Comparison of ENCODE assay signal across 25 mouse cellular contexts in the genomic region with DNA sequence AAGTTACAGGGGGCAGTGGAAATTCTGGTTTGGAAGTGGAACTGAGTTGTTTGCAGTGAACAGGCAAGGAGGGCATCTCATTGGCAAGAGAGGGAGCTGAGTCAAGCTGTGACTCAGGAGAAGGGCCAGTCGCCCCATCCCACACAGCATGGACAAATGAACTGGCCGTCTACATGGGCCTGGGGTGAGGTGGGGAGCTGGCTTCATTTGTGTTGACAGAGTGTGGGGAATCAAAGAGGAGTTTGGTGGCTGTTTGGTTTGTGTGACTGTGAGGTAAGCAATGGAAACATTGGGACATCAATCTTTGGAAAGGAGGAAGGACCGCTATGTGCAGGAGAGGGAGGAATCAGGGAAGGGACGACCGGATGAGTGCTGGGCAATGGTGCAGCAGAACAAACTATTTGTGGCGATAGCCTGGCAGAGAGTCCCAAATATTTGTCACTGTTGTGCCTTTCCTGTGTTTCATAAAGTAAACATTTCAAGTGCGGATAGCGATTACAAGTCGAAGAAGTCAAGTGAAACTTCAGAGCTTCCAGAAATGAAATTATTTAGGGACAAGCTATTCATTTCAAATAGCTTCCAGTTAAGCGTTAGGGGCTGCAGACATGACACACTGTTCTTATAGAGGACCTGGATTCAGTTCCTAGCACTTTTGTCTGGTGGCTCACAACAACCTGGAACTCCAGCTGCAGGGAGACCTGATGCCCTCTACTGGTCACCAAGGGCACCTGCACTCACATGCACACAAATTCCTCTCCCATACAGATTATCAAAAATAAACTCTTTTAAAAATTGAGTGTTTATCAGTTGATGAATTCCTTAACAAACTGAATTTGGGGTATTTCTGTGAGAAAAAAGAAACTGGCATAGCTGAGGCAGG. TPM values are rescaled to one million over a fixed set of nuclear protein-coding genes. Genes with fewer than 3 reads are reported as not detected.
A peak's percentile ranks its signal among the peaks of the same experiment; 100 is the strongest.
DNase-seq lines count a peak whose midpoint lies in the region; ATAC-seq and TF ChIP-seq lines count a peak whose summit lies in the region.
"Had no signal": no experiment of that assay in that cellular context is flagged by ENCODE, and none has a peak within 500 bp of the region (broad histone marks: within the 10 kb centered on the region; RNA-seq: fewer than 3 reads in every experiment).

No protein-coding gene starts in this region.

- no peak overlapping the region for H3K27ac ChIP-seq in forebrain, postnatal 0 days (ENCODE audit: low read depth, low read length)
- H3K27ac ChIP-seq in forebrain, embryonic 15.5 days (replicated peaks) = no peak overlapping the region
- H3K27ac ChIP-seq in layer of hippocampus, adult 2 months = no peak overlapping the region
- no peak overlapping the region for H3K27ac ChIP-seq in embryonic fibroblast, embryonic 13.5 days (ENCODE audit: insufficient read depth, low read length)
- H3K27ac ChIP-seq: embryonic facial prominence, embryonic 12.5 days; hindbrain, embryonic 14.5 days; midbrain, embryonic 13.5 days had no signal

- H3K4me1 ChIP-seq in forebrain, postnatal 0 days (ENCODE audit: insufficient read depth) = no peaks in the 10 kb centered on the region
- no peaks in the 10 kb centered on the region for H3K4me1 ChIP-seq in forebrain, embryonic 15.5 days
- no peaks in the 10 kb centered on the region for H3K4me1 ChIP-seq in embryonic fibroblast, embryonic 13.5 days (ENCODE audit: control insufficient read depth, insufficient read depth, low read length)

- DNase-seq in forebrain, postnatal 0 days = no peak
- DNase-seq in layer of hippocampus, adult 2 months (ENCODE audit: low spot score in 2 of 2) = no peak
- no peak for DNase-seq in layer of hippocampus, adult 11-12 months (ENCODE audit: low spot score)
- DNase-seq in 3T3-L1 (ENCODE audit: low read depth, low spot score) = peak; percentile 12
- no peak for DNase-seq in thymus, postnatal 14 days
- DNase-seq: adrenal gland, postnatal 14 days; cerebellum, adult 18-20 months; gastrocnemius, postnatal 10 days; heart, postnatal 14 days; kidney, adult 11 months; left cerebral cortex, postnatal 4 days; lung, adult 2 months; thymus, adult 2 months had no signal

- no peak overlapping the region for H3K4me3 ChIP-seq in forebrain, postnatal 0 days (ENCODE audit: low read depth, low read length)
- no peak overlapping the region for H3K4me3 ChIP-seq in forebrain, embryonic 15.5 days
- H3K4me3 ChIP-seq in layer of hippocampus, adult 2 months = no peak overlapping the region
- H3K4me3 ChIP-seq in embryonic fibroblast, embryonic 13.5 days (ENCODE audit: insufficient read depth, low read length) = no peak overlapping the region
- H3K4me3 ChIP-seq: embryonic facial prominence, embryonic 12.5 days; midbrain, embryonic 13.5 days had no signal

- H3K36me3 ChIP-seq in forebrain, postnatal 0 days (ENCODE audit: insufficient read depth) = no peaks in the 10 kb centered on the region
- no peaks in the 10 kb centered on the region for H3K36me3 ChIP-seq in forebrain, embryonic 15.5 days
- H3K36me3 ChIP-seq: embryonic facial prominence, embryonic 12.5 days; midbrain, embryonic 13.5 days had no signal

- H3K9me3 ChIP-seq in forebrain, postnatal 0 days (ENCODE audit: low read length) = no peaks in the 10 kb centered on the region
- no peaks in the 10 kb centered on the region for H3K9me3 ChIP-seq in forebrain, embryonic 15.5 days
- H3K9me3 ChIP-seq: embryonic facial prominence, embryonic 12.5 days; midbrain, embryonic 13.5 days had no signal

- ATAC-seq in forebrain, postnatal 0 days = no peak
- ATAC-seq in forebrain, embryonic 15.5 days (replicated peaks) = no peak
- ATAC-seq in monocyte, adult 5-6 weeks (replicated peaks; ENCODE audit: insufficient number of reproducible peaks, low FRiP score, low TSS enrichment, poor library complexity, severe bottlenecking) = no peak
- ATAC-seq: activated CD4-positive, CD25-positive, alpha-beta regulatory T cell, adult 4 months; midbrain, embryonic 13.5 days; Patski had no signal

- no peak overlapping the region for H3K4me2 ChIP-seq in forebrain, postnatal 0 days (ENCODE audit: low read depth)
- H3K4me2 ChIP-seq in forebrain, embryonic 15.5 days (replicated peaks) = no peak overlapping the region
- H3K4me2 ChIP-seq: embryonic facial prominence, embryonic 12.5 days; hindbrain, embryonic 14.5 days; midbrain, embryonic 13.5 days had no signal

- no peak overlapping the region for H3K9ac ChIP-seq in forebrain, postnatal 0 days
- H3K9ac ChIP-seq in forebrain, embryonic 15.5 days (replicated peaks) = no peak overlapping the region
- H3K9ac ChIP-seq: embryonic facial prominence, embryonic 12.5 days; hindbrain, embryonic 14.5 days; midbrain, embryonic 13.5 days had no signal

- TF ChIP-seq POLR2A in embryonic fibroblast, embryonic 13.5 days (IDR thresholded peaks at IDR 0.05; ENCODE audit: low read depth, low read length) = no peak

- WGBS in forebrain, postnatal 0 days = 94% methylated on average over 10 of the region's 10 CpGs
- 95% methylated on average over 10 of the region's 10 CpGs for WGBS in forebrain, embryonic 15.5 days

- H3K27me3 ChIP-seq in forebrain, postnatal 0 days (ENCODE audit: insufficient read depth, low read length) = no peaks in the 10 kb centered on the region
- H3K27me3 ChIP-seq in forebrain, embryonic 15.5 days = no peaks in the 10 kb centered on the region
- H3K27me3 ChIP-seq: Patski had no signal

- peak; percentile 17; the same call in 1 of the 2 replicates for TF ChIP-seq CTCF in forebrain, postnatal 0 days (IDR thresholded peaks at IDR 0.05; ENCODE audit: low read depth)
- peak; percentile 44 for TF ChIP-seq CTCF in layer of hippocampus, adult 2 months (conservative IDR thresholded peaks at IDR 0.05)
- peak; percentile 3; the same call in 1 of the 2 replicates for TF ChIP-seq CTCF in embryonic fibroblast, embryonic 13.5 days (IDR thresholded peaks at IDR 0.05; ENCODE audit: borderline replicate concordance, insufficient read depth, low read length)

RNA-seq across cellular contexts. Expression of gene Igfbp1, which starts 2.9 kb away (rescaled TPM):
- not detected in 2 replicates for total RNA-seq in forebrain, postnatal 0 days (2014; rRNA removed)
- not detected in 2 replicates for polyA plus RNA-seq in forebrain, postnatal 0 days (2015; fragmentation: Nextera tagmentation; extraction: Ambion mirVana)
- polyA plus RNA-seq in forebrain, embryonic 15.5 days (2015; fragmentation: Nextera tagmentation; extraction: Ambion mirVana) = 0.14 TPM in 1 of 2 replicates, not detected in the other
- under 1 TPM in 1 of 2 experiments, not detected in 1; 0.23 TPM for total RNA-seq in layer of hippocampus, adult 2 months (2021)
- not detected in 2 replicates for polyA plus RNA-seq in embryonic fibroblast, embryonic 13.5 days (2011; ENCODE audit: insufficient read length, low read depth, missing spikeins)
- not detected in 3 replicates for total RNA-seq in monocyte, adult 5-6 weeks (2017)
- total RNA-seq: CH12.LX; common myeloid progenitor, adult 5-6 weeks; heart, postnatal 14 days; megakaryocyte progenitor cell, adult 5-6 weeks had no signal
- polyA plus RNA-seq: activated CD4-positive, CD25-positive, alpha-beta regulatory T cell, adult 4 months; hindbrain, embryonic 14.5 days had no signal

RNA-seq across cellular contexts. Expression of gene Gm11985, which starts 6.3 kb away (rescaled TPM):
- total RNA-seq in forebrain, postnatal 0 days (2014; rRNA removed) = not detected in 2 replicates
- polyA plus RNA-seq in forebrain, postnatal 0 days (2015; fragmentation: Nextera tagmentation; extraction: Ambion mirVana) = not detected in 2 replicates
- not detected in 2 replicates for polyA plus RNA-seq in forebrain, embryonic 15.5 days (2015; fragmentation: Nextera tagmentation; extraction: Ambion mirVana)
- not detected for total RNA-seq in layer of hippocampus, adult 2 months (2021)
- not detected in 2 replicates for polyA plus RNA-seq in embryonic fibroblast, embryonic 13.5 days (2011; ENCODE audit: insufficient read length, low read depth, missing spikeins)
- not detected in 3 replicates for total RNA-seq in monocyte, adult 5-6 weeks (2017)
- total RNA-seq: adrenal gland, postnatal 14 days; CH12.LX; common myeloid progenitor, adult 5-6 weeks; gastrocnemius, postnatal 10 days; heart, postnatal 14 days; left cerebral cortex, postnatal 4 days; megakaryocyte progenitor cell, adult 5-6 weeks had no signal
- polyA plus RNA-seq: activated CD4-positive, CD25-positive, alpha-beta regulatory T cell, adult 4 months; embryonic facial prominence, embryonic 12.5 days; hindbrain, embryonic 14.5 days; large intestine, adult 2 months; lung, adult 2 months; midbrain, embryonic 13.5 days; Patski; thymus, adult 2 months had no signal

RNA-seq across cellular contexts. Expression of gene Igfbp3, which starts 19.1 kb away (rescaled TPM):
- 56.6 and 61.9 TPM in 2 replicates for total RNA-seq in forebrain, postnatal 0 days (2014; rRNA removed)
- polyA plus RNA-seq in forebrain, postnatal 0 days (2015; fragmentation: Nextera tagmentation; extraction: Ambion mirVana) = 29.9 and 32.6 TPM in 2 replicates
- 34.7 and 40.3 TPM in 2 replicates for polyA plus RNA-seq in forebrain, embryonic 15.5 days (2015; fragmentation: Nextera tagmentation; extraction: Ambion mirVana)
- 10 to 100 TPM; 10.2 to 11.1 TPM for total RNA-seq in layer of hippocampus, adult 2 months (2021)
- polyA plus RNA-seq in embryonic fibroblast, embryonic 13.5 days (2011; ENCODE audit: insufficient read length, low read depth, missing spikeins) = 41.0 and 209 TPM in 2 replicates
- total RNA-seq in monocyte, adult 5-6 weeks (2017) = not detected in 3 replicates
- total RNA-seq: CH12.LX; megakaryocyte progenitor cell, adult 5-6 weeks had no signal
- polyA plus RNA-seq: activated CD4-positive, CD25-positive, alpha-beta regulatory T cell, adult 4 months had no signal

Comparison
In these comparisons a context has a peak if more than half of its experiments do, and no peak if none do; other contexts are left out.
1. RNA of gene Igfbp3, which starts 19.1 kb away (total RNA-seq): 56.6 to 61.9 TPM in forebrain, postnatal 0 days and 10.2 to 11.1 TPM in layer of hippocampus, adult 2 months; not detected in monocyte, adult 5-6 weeks; every median in the first group is over 10 times any median in the second.
2. Peak in every context shown above with its lines, with median percentiles within 50 percentile points of each other: CTCF ChIP-seq.